Mouse (Mus musculus): ENCODE measurements around the gene Slc4a2.

Slc4a2 gene

GRCm38 (mm10) chr5:24423129-24424003, at the start of gene Slc4a2, which contains the start of gene Cdk5:
Gene Slc4a2, plus strand, starts transcription at chr5:24423837.
Gene Cdk5, minus strand, starts transcription at chr5:24423530.
- DNase-seq = peak; percentile 95

- no peak for DNase-seq
Measured at GRCm38 (mm10) chr5:24374216-24374615, 49.4 kb upstream of the Slc4a2 start.

GRCm38 (mm10) chr5:24374666-24375328, 48.8 kb upstream of the Slc4a2 start:
- no peak for DNase-seq

- DNase-seq = no peak
Measured at GRCm38 (mm10) chr5:24378700-24379099, 44.9 kb upstream of the Slc4a2 start.

GRCm38 (mm10) chr5:24379501-24379900, 44.1 kb upstream of the Slc4a2 start:
- DNase-seq = no peak

- DNase-seq = no peak
Measured at GRCm38 (mm10) chr5:24380499-24380898, 43.1 kb upstream of the Slc4a2 start.

GRCm38 (mm10) chr5:24381486-24381885, 42.2 kb upstream of the Slc4a2 start:
- DNase-seq = no peak

GRCm38 (mm10) chr5:24381988-24382387, 41.6 kb upstream of the Slc4a2 start:
- DNase-seq = no peak

- peak; percentile 92 for DNase-seq
Measured at GRCm38 (mm10) chr5:24383026-24383859, 40.4 kb upstream of the Slc4a2 start.

GRCm38 (mm10) chr5:24384407-24384806, 39.2 kb upstream of the Slc4a2 start:
- DNase-seq = no peak

- no peak for DNase-seq
Measured at GRCm38 (mm10) chr5:24385374-24385773, 38.3 kb upstream of the Slc4a2 start.

GRCm38 (mm10) chr5:24385887-24386550, 37.6 kb upstream of the Slc4a2 start:
- DNase-seq = no peak

- DNase-seq = peak; percentile 61
Measured at GRCm38 (mm10) chr5:24387264-24388241, 36.1 kb upstream of the Slc4a2 start.

- DNase-seq = no peak
Measured at GRCm38 (mm10) chr5:24388246-24388915, 35.3 kb upstream of the Slc4a2 start.

GRCm38 (mm10) chr5:24389011-24389657, 34.5 kb upstream of the Slc4a2 start:
- no peak for DNase-seq

- DNase-seq = no peak
Measured at GRCm38 (mm10) chr5:24389658-24390020, 34.0 kb upstream of the Slc4a2 start.

GRCm38 (mm10) chr5:24391864-24392263, 31.8 kb upstream of the Slc4a2 start, which contains the start of gene Atg9b:
Gene Atg9b, minus strand, starts transcription at chr5:24392143.
- DNase-seq = no peak

- DNase-seq = no peak
Measured at GRCm38 (mm10) chr5:24392724-24393123, 30.9 kb upstream of the Slc4a2 start.

GRCm38 (mm10) chr5:24393392-24393997, 30.1 kb upstream of the Slc4a2 start, which contains the start of gene Abcb8:
Gene Abcb8, plus strand, starts transcription at chr5:24393663.
- DNase-seq = peak; percentile 78
